12 mouse cellular contexts compared by ENCODE assay signal in genomic region chr5:122566626-122567025, GRCm38 (mm10). TPM values are rescaled to one million over a fixed set of nuclear protein-coding genes. Genes with fewer than 3 reads are reported as not detected.
DNase-seq lines count a peak whose midpoint lies in the region; ATAC-seq lines count a peak whose summit lies in the region.
"Had no signal": no experiment of that assay in that cellular context is flagged by ENCODE, and none has a peak within 500 bp of the region (broad histone marks: within the 10 kb centered on the region; RNA-seq: fewer than 3 reads in every experiment).

No protein-coding gene starts in this region.

- H3K4me1 ChIP-seq in hindbrain, embryonic 13.5 days (replicated peaks): peaks cover 3% of the 10 kb centered on the region; the same call in 1 of the 2 replicates
- no peaks in the 10 kb centered on the region for H3K4me1 ChIP-seq in hindbrain, embryonic 11.5 days (replicated peaks; ENCODE audit: control insufficient read depth, insufficient read depth, low read length)
- H3K4me1 ChIP-seq in hindbrain, embryonic 16.5 days (ENCODE audit: control insufficient read depth, insufficient read depth, low read depth, low read length): peaks cover 7% of the 10 kb centered on the region
- H3K4me1 ChIP-seq: liver, embryonic 13.5 days had no signal

- H3K9me3 ChIP-seq in hindbrain, embryonic 13.5 days: no peaks in the 10 kb centered on the region
- no peaks in the 10 kb centered on the region for H3K9me3 ChIP-seq in hindbrain, embryonic 11.5 days (ENCODE audit: control insufficient read depth, low read length)
- H3K9me3 ChIP-seq in hindbrain, embryonic 16.5 days (ENCODE audit: control insufficient read depth, low read length): no peaks in the 10 kb centered on the region
- H3K9me3 ChIP-seq: liver, embryonic 13.5 days had no signal

- H3K4me3 ChIP-seq in hindbrain, embryonic 13.5 days: no peak overlapping the region
- no peak overlapping the region for H3K4me3 ChIP-seq in hindbrain, embryonic 11.5 days (ENCODE audit: low read depth, low read length)
- no peak overlapping the region for H3K4me3 ChIP-seq in hindbrain, embryonic 16.5 days (ENCODE audit: low read length)
- H3K4me3 ChIP-seq: liver, embryonic 13.5 days had no signal

- peak overlapping the region; percentile 24; the same call in 1 of the 2 replicates for H3K27ac ChIP-seq in hindbrain, embryonic 13.5 days
- no peak overlapping the region for H3K27ac ChIP-seq in hindbrain, embryonic 11.5 days (ENCODE audit: low read depth, low read length)
- H3K27ac ChIP-seq in hindbrain, embryonic 16.5 days (ENCODE audit: low read depth, low read length): peak overlapping the region; percentile 44
- H3K27ac ChIP-seq: liver, embryonic 13.5 days had no signal

- H3K4me2 ChIP-seq in hindbrain, embryonic 13.5 days: no peak overlapping the region
- H3K4me2 ChIP-seq in hindbrain, embryonic 11.5 days (replicated peaks; ENCODE audit: low read depth, low read length): no peak overlapping the region
- H3K4me2 ChIP-seq in hindbrain, embryonic 16.5 days (ENCODE audit: low read length): 0 out of 2 replicates have a peak overlapping the region, but pooled peaks have one; percentile 3
- H3K4me2 ChIP-seq: liver, embryonic 13.5 days had no signal

- no peak for DNase-seq in hindbrain, embryonic 11.5 days (ENCODE audit: low spot score)
- DNase-seq in cerebellum, postnatal 25 days: peak; percentile 84
- DNase-seq in right cerebral cortex, adult 18-20 months: peak; percentile 78
- DNase-seq in B cell, adult 2 months: no peak
- DNase-seq in kidney, postnatal 4 days: no peak
- DNase-seq: adrenal gland, adult 8-10 months; liver, embryonic 13.5 days had no signal

- ATAC-seq in hindbrain, embryonic 13.5 days (ENCODE audit: low FRiP score): no peak
- no peak for ATAC-seq in hindbrain, embryonic 11.5 days (ENCODE audit: low FRiP score)
- peak; percentile 86 for ATAC-seq in hindbrain, embryonic 16.5 days
- no peak for ATAC-seq in CD4-positive, CD25-positive, alpha-beta regulatory T cell, adult 4 months
- ATAC-seq: inflammation-experienced regulatory T-cells, adult 6 months had no signal

- H3K36me3 ChIP-seq in hindbrain, embryonic 13.5 days: peaks cover 57% of the 10 kb centered on the region
- H3K36me3 ChIP-seq in hindbrain, embryonic 11.5 days (ENCODE audit: control insufficient read depth, insufficient read depth, low read length): peaks cover 2% of the 10 kb centered on the region; the same call in 1 of the 2 replicates
- peaks cover 4% of the 10 kb centered on the region for H3K36me3 ChIP-seq in hindbrain, embryonic 16.5 days (ENCODE audit: control insufficient read depth, insufficient read depth, low read length)
- H3K36me3 ChIP-seq: liver, embryonic 13.5 days had no signal

- H3K9ac ChIP-seq in hindbrain, embryonic 13.5 days: no peak overlapping the region
- no peak overlapping the region for H3K9ac ChIP-seq in hindbrain, embryonic 11.5 days (ENCODE audit: low read depth, low read length)
- H3K9ac ChIP-seq in hindbrain, embryonic 16.5 days (ENCODE audit: low read depth, low read length): no peak overlapping the region
- H3K9ac ChIP-seq: liver, embryonic 13.5 days had no signal

- H3K27me3 ChIP-seq in hindbrain, embryonic 13.5 days: no peaks in the 10 kb centered on the region
- no peaks in the 10 kb centered on the region for H3K27me3 ChIP-seq in hindbrain, embryonic 11.5 days (ENCODE audit: control insufficient read depth, insufficient read depth, low read length)
- no peaks in the 10 kb centered on the region for H3K27me3 ChIP-seq in hindbrain, embryonic 16.5 days (replicated peaks; ENCODE audit: control insufficient read depth, insufficient read depth, low read length)
- H3K27me3 ChIP-seq: CH12.LX; liver, embryonic 13.5 days had no signal

- WGBS in hindbrain, embryonic 13.5 days: 53% methylated on average over 8 of the region's 8 CpGs
- WGBS in hindbrain, embryonic 11.5 days: 61% methylated on average over 8 of the region's 8 CpGs
- 52% methylated on average over 8 of the region's 8 CpGs for WGBS in hindbrain, embryonic 16.5 days

RNA-seq across cellular contexts. Expression of gene Ift81, which starts 47.7 kb away (rescaled TPM):
- polyA plus RNA-seq in hindbrain, embryonic 13.5 days (2015; fragmentation: Nextera tagmentation; extraction: Ambion mirVana): 70.2 and 70.7 TPM in 2 replicates
- 46.1 and 49.1 TPM in 2 replicates for polyA plus RNA-seq in hindbrain, embryonic 11.5 days (2014; fragmentation: Nextera tagmentation; extraction: Ambion mirVana)
- 54.5 and 58.0 TPM in 2 replicates for polyA plus RNA-seq in hindbrain, embryonic 16.5 days (2015; fragmentation: Nextera tagmentation; extraction: Ambion mirVana)
- polyA plus RNA-seq in CD4-positive, CD25-positive, alpha-beta regulatory T cell, adult 4 months (2017; shearing (Covaris generic)): 1 to 10 TPM; 6.6 to 7.8 TPM

Comparison
In these comparisons a context has a peak if more than half of its experiments do, and no peak if none do; other contexts are left out.
1. DNase-seq: peak in cerebellum, postnatal 25 days (2 of 2) and right cerebral cortex, adult 18-20 months (single experiment); none in hindbrain, embryonic 11.5 days (single experiment), B cell, adult 2 months (0 of 2) and kidney, postnatal 4 days (0 of 2).